Mouse (Mus musculus) thymus, adult 2 months (tissue): Measurements from ENCODE around the gene Arl8a.

Experiments used
- CTCF ChIP-seq: fragments of 200-500 bp; IDR thresholded peaks from 2 replicates; pipeline ENCODE4 v1.5.1; 2012; ENCODE audit warnings: mild to moderate bottlenecking, control low read depth, low read length, moderate library complexity, borderline replicate concordance; ENCODE audit not compliant: control insufficient read depth, poor library complexity, insufficient read depth; ENCODE audit errors: extremely low read depth
- POLR2A ChIP-seq: fragments of 200-500 bp; IDR thresholded peaks from 2 replicates; pipeline ENCODE4 v1.6.1; 2012; ENCODE audit warnings: mild to moderate bottlenecking, low read length, control low read depth, moderate library complexity; ENCODE audit not compliant: control insufficient read depth, poor library complexity, insufficient read depth; ENCODE audit errors: extremely low read depth

DNA sequence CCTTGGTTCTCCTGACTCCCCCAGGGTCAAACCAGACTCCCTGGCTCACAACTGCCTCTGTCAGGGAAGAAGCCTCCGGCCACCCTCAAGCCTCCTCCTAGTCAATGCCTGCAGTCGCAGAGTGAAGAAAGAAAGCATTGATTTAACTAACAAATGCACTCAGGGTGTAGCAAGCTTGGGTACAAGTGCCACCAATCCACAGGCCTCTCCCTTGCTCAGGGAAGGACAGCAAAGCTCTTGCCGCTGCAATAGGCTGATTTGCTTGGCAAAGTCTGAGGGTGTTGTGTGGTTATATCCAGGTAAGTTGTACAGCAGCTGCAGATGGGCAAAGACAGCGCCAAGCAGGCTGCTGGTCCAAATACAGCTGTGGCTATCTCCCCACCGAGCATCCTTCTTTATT, 51.8 kb downstream of the Arl8a start:
- no peak for TF ChIP-seq CTCF
- TF ChIP-seq POLR2A = no peak
